Mouse (Mus musculus) Patski (cell line): ENCODE data around the gene Pmm2. TPM values are rescaled to one million over a fixed set of nuclear protein-coding genes. Genes with fewer than 3 reads are reported as not detected.

Experiments
- ATAC-seq: fragments of 100-300 bp; one replicate; pipeline ENCODE4 v1.8.0; 2021
- CTCF ChIA-PET: fragments of 350-600 bp; sonication (Branson Sonifier 250); formaldehyde crosslinking; loops from one replicate; lab custom pipeline; 2022; ENCODE audit warnings: inconsistent platforms; lab: Charles Lee
- POLR2A ChIA-PET: fragments of 350-600 bp; sonication (Branson Sonifier 250); formaldehyde crosslinking; loops from one replicate; lab custom pipeline; 2022; ENCODE audit warnings: antibody characterized with exemption, inconsistent platforms; lab: Charles Lee
- DNase-seq: peaks from one replicate; pipeline ENCODE4 v3.0.0-alpha.2; 2011; ENCODE audit warnings: low read depth, low spot score
- H3K27me3 ChIP-seq: fragments of 371-371 bp; one replicate; pipeline ENCODE4 v1.5.1; 2021
- CTCF ChIP-seq: fragments of 100-300 bp; IDR thresholded peaks from one replicate; pipeline ENCODE4 v1.5.1; 2021
- in situ Hi-C: fragments of 300-500 bp; cut with MboI; formaldehyde crosslinking; loops from 3 replicates; pipeline ENCODE4 v1.11.1; 2018; ENCODE audit warnings: low pct_unique_long_range_greater_than_20kb, mixed read lengths
- polyA plus RNA-seq: library from polyadenylated mRNA; unstranded; gene quantifications from one replicate; pipeline ENCODE4 v1.2.3, GENCODE M21; 2021

Gene Pmm2
- polyA plus RNA-seq, 1 experiment from 2014 or later, result 48.5 TPM

- no peak for TF ChIP-seq CTCF
- in situ Hi-C loops, result loop anchor here (5.0 kb wide), 3 partner anchors 39 to 264 kb away; partner anchors contain the start of genes Pmm2 and Tmem186
- no peaks in the 10 kb centered on the region for H3K27me3 ChIP-seq
- POLR2A ChIA-PET, result no interaction called here
- CTCF ChIA-PET, result interaction anchor here (0.6 to 1.4 kb wide), 8 partner anchors 10 to 264 kb away, joined by 3 to 6 read pairs (median 3); no protein-coding TSS in a partner anchor
- no peak for ATAC-seq
- no peak for DNase-seq
These were observed 38.8 kb downstream of the Pmm2 start for GRCm38 (mm10) chr16:8676228-8676627.

- POLR2A ChIA-PET, result no interaction called here
- in situ Hi-C loops, result loop anchor here (5.0 kb wide), 3 partner anchors 39 to 264 kb away; partner anchors contain the start of genes Pmm2 and Tmem186
- CTCF ChIA-PET, result interaction anchor here (0.6 to 1.5 kb wide), 9 partner anchors 9 to 265 kb away, joined by 3 to 6 read pairs (median 3); no protein-coding TSS in a partner anchor
- no peaks in the 10 kb centered on the region for H3K27me3 ChIP-seq
- ATAC-seq, result no peak
- TF ChIP-seq CTCF, result no peak
- DNase-seq, result no peak
These were observed 39.3 kb downstream of the Pmm2 start for GRCm38 (mm10) chr16:8676800-8677199.

DNA sequence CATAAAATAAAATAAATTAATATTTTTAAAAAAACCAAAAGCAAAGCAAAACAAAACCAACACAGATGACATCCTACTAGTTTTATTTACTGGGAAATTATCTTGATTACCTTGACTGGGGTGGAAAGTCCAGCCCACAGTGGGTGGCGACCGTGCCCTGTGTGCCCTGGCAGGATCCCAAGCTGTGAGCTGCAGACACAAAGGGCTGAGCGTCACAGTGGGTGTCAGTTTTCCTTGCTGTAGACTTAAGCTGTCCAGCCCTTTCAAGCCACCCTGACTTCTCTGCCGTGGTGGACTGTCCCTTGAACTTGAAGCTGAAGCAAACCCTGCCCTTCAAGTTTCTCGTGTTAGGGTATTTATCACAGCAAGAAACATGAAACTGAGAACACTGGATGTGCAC is 40.6 kb downstream of the Pmm2 start:
- H3K27me3 ChIP-seq, result no peaks in the 10 kb centered on the region
- POLR2A ChIA-PET, result no interaction called here
- in situ Hi-C loops, result loop anchor here (5.0 kb wide), 3 partner anchors 41 to 266 kb away; partner anchors contain the start of genes Pmm2 and Tmem186
- DNase-seq, result no peak
- ATAC-seq, result no peak
- CTCF ChIA-PET, result interaction anchor here (0.9 to 1.5 kb wide), 2 partner anchors 159 to 183 kb away, joined by 3 read pairs; no protein-coding TSS in a partner anchor
- TF ChIP-seq CTCF, result no peak

- ChIA-PET CTCF (interaction anchor here (1.6 kb wide), 1 partner anchor 89 kb away, joined by 6 read pairs; no protein-coding TSS in a partner anchor), POLR2A (no interaction called here)
- ATAC-seq (no peak), DNase-seq (no peak)
- no peaks in the 10 kb centered on the region for H3K27me3 ChIP-seq
- TF ChIP-seq CTCF, result no peak
- in situ Hi-C loops, result loop anchor here (5.0 kb wide), 3 partner anchors 41 to 266 kb away; partner anchors contain the start of genes Pmm2 and Tmem186
These were observed 41.2 kb downstream of the Pmm2 start for GRCm38 (mm10) chr16:8678676-8679075.

GRCm38 (mm10) chr16:8679780-8680179 is 42.3 kb downstream of the Pmm2 start:
- POLR2A ChIA-PET, result no interaction called here
- CTCF ChIA-PET, result interaction anchor here (1.6 kb wide), 1 partner anchor 88 kb away, joined by 6 read pairs; no protein-coding TSS in a partner anchor
- no peaks in the 10 kb centered on the region for H3K27me3 ChIP-seq
- DNase-seq (no peak), ATAC-seq (no peak)
- in situ Hi-C loops, result loop anchor here (5.0 kb wide), 3 partner anchors 42 to 267 kb away; partner anchors contain the start of genes Pmm2 and Tmem186
- TF ChIP-seq CTCF, result no peak

GRCm38 (mm10) chr16:8680470-8680869 is 43.0 kb downstream of the Pmm2 start, which contains the start of gene Gm5767:
Gene Gm5767 (plus strand): TSS chr16:8680770.
- no peak for DNase-seq
- CTCF ChIA-PET, result no interaction called here

DNA sequence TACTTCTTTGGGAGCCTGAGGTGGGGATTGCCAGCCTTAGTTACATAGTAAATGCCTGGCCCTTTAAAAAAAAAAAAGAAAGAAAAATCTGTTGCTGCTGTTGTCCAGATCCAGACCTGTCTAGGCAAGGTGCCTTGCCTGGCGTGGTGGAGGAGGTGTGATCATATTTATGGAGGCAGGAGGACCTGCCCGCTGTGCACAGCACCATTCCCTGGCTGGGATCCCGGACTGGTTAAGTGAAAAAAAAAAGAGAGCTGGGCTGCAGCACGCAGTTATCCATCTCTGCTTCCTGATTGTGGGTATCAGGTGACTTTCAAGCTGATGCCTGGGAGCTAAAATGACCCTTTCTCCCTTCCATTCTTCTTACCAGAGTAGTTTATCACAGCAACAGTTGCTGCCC is 47.6 kb downstream of the Pmm2 start:
- no peak for TF ChIP-seq CTCF
- ChIA-PET CTCF (interaction anchor here (3.8 kb wide), 1 partner anchor 84 kb away, joined by 29 read pairs; no protein-coding TSS in a partner anchor), POLR2A (no interaction called here)
- in situ Hi-C loops, result loop anchor here (5.0 kb wide), 2 partner anchors 82 to 182 kb away; no protein-coding TSS in a partner anchor
- ATAC-seq, result no peak
- H3K27me3 ChIP-seq, result no peaks in the 10 kb centered on the region
- DNase-seq, result no peak

More at GRCm38 (mm10) chr16:8680470-8680869, 43.0 kb downstream of the Pmm2 start, which contains the start of gene Gm5767:
- in situ Hi-C loops, result no loop called here
- H3K27me3 ChIP-seq, result no peaks in the 10 kb centered on the region
- ATAC-seq, result no peak
- POLR2A ChIA-PET, result no interaction called here
- TF ChIP-seq CTCF, result no peak

DNA sequence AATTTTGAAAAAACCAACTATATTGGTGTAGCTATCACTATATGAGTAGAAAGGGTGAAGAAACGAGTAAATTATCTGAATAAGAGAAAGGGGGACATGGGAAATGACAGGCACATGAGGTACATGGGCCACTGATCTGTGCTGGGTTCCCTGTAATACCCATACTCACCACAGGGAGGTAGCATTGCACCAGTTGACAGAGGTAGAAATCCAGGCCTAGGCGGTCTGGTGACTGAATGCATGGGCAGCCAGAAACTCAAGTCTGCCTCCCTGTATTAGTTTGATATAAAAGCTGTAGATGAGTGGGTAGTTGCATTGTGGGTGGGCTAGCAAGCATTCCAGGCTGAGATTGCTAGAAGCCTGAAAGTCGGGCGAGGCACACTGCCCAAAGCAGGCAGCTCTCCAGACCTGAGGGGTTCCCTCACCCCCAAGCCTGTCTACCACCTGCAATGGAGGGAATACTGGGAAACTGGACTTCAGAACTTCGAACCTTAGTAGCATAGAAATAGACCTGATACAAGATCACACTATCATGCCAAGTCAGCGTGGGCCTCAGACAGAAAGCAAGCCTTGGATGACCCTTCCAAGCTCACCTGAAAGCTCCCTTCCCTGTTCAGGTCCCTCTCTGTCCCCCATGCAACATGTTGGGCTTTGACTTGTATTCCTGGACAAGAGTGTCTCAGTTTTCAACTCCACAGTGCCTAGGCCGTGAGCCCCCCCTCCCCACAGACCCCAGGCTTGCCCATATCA is 48.8 kb downstream of the Pmm2 start:
- DNase-seq (no peak), ATAC-seq (peak; percentile 74)
- in situ Hi-C loops, result loop anchor here (5.0 kb wide), 2 partner anchors 81 to 181 kb away; no protein-coding TSS in a partner anchor
- POLR2A ChIA-PET, result no interaction called here
- H3K27me3 ChIP-seq, result no peaks in the 10 kb centered on the region
- CTCF ChIA-PET, result interaction anchor here (0.7 to 3.8 kb wide), 16 partner anchors 9 to 187 kb away, joined by 3 to 29 read pairs (median 4); no protein-coding TSS in a partner anchor
- no peak for TF ChIP-seq CTCF

GRCm38 (mm10) chr16:8686871-8687535 is 49.5 kb downstream of the Pmm2 start:
- no peak for TF ChIP-seq CTCF
- ChIA-PET CTCF (interaction anchor here (0.9 to 3.8 kb wide), 12 partner anchors 8 to 184 kb away, joined by 3 to 29 read pairs (median 4); no protein-coding TSS in a partner anchor), POLR2A (interaction anchor here (0.6 kb wide), 2 partner anchors 56 to 111 kb away, joined by 3 to 6 read pairs; no protein-coding TSS in a partner anchor)
- ATAC-seq, result no peak
- in situ Hi-C loops, result loop anchor here (5.0 kb wide), 2 partner anchors 80 to 180 kb away; no protein-coding TSS in a partner anchor
- H3K27me3 ChIP-seq, result no peaks in the 10 kb centered on the region
- DNase-seq, result no peak
